Mouse (Mus musculus) T-helper 17 cell (primary cell): Measurements from ENCODE around the gene Garnl3.

Experiments used
- in situ Hi-C, 2 experiments: fragments of 300-600 bp; cut with MboI, MseI; formaldehyde crosslinking; loops; 1 replicate in 1 of 2; 2 replicates in 1 of 2; pipeline ENCODE4 v1.15.1; 2025; ENCODE audit warnings: high pct_unique_total_duplicates in 2 of 2

The Garnl3 gene

GRCm38 (mm10) chr2:33131500-33132092, at the start of gene Garnl3:
Gene Garnl3 (minus strand): TSS chr2:33131654.
- in situ Hi-C loops: no loop called here

- in situ Hi-C loops: no loop called here
Observed at GRCm38 (mm10) chr2:33179930-33180630, 48.6 kb upstream of the Garnl3 start.

GRCm38 (mm10) chr2:33179171-33179929, 47.9 kb upstream of the Garnl3 start:
- in situ Hi-C loops: no loop called here

GRCm38 (mm10) chr2:33178243-33178932, 46.9 kb upstream of the Garnl3 start:
- in situ Hi-C loops: no loop called here

DNA sequence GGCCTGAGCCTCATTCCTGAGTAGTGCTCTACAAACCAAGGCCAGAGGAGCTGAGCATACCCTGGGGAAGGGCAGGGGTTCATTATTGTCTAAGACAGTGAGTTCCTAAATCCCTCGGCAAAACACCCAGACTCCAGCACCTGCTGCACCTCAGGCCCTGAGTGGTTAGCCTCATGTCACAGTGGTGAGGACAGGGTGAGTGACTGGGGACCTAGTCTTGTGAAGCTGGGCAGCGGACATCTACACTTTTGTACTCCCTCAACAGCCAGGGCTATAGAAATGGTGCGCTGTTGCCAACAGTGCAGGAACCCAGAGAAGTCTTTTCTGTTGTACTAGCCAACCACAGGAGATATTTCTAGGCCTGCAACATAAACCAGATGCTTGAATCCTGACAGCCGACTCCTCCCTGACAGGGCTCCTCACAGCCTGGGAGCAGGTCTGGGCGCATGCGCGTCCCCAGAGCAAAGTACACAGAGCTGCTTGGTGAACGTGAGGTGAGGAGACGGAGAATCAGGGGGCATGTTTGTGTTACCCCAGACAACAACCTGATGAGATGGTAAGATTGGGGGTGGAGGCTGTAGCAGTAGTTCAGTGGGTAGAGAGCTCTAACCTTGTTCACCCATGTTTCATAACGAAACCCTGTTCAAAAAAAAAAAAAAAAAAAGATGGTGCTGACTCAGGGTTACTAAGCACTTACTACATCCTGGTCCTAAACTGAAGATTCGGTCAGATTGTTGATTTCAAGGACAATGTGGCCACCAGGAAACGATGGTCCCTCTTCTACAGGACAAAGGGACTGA, 46.2 kb upstream of the Garnl3 start:
- in situ Hi-C loops: no loop called here

- in situ Hi-C loops: no loop called here
Observed at GRCm38 (mm10) chr2:33176921-33177320, 45.5 kb upstream of the Garnl3 start.

GRCm38 (mm10) chr2:33176516-33176915, 45.1 kb upstream of the Garnl3 start:
- in situ Hi-C loops: no loop called here

- in situ Hi-C loops: no loop called here
Observed at GRCm38 (mm10) chr2:33173686-33174085, 42.2 kb upstream of the Garnl3 start.

DNA sequence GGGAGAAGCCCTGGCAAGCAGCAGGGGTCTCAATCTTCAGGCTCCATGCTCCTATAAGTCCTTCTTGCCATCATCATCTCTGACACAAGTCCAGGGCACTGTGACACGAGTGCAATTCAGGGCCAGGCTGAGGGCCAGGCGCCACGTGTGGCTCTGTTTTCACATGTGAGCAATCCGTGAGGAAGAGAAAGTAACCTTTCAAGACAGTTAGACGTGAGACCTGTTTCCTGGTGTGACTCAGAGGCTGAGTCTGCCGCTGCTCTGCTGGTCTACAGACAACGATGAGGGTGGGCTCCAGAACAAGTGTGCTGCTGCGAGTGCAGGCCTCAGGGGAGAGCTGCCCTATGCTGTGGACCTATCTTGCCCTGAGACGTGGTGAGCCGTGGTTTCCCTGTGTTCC, 41.7 kb upstream of the Garnl3 start:
- in situ Hi-C loops: no loop called here

GRCm38 (mm10) chr2:33170777-33171565, 39.5 kb upstream of the Garnl3 start:
- in situ Hi-C loops: no loop called here

DNA sequence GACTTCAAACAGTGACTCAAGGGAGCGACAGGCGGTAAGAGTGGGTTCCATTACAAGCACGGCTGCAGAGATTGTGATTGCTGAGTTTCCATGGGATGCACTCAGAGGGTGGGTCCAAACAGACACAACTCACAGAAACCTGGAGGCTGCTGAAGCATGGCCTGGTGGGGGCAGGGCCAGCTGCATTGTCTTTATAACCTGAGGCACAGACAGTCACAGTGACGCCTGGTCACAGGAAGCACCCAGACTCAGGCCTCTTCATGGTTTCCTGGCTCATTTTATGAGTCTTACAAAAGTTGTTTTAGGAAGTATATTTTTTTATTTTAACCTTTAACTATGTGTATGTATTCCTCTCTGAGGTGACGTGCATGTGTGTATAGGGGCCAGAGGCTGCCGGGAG, 38.0 kb upstream of the Garnl3 start:
- in situ Hi-C loops: loop anchor here in 1 of 2 experiments (10.0 kb wide), 1 partner anchor 45 kb away; the partner anchor contains the start of gene Angptl2

- in situ Hi-C loops: loop anchor here in 1 of 2 experiments (10.0 kb wide), 1 partner anchor 48 kb away; the partner anchor contains the start of gene Angptl2
Observed at GRCm38 (mm10) chr2:33167060-33167459, 35.6 kb upstream of the Garnl3 start.

DNA sequence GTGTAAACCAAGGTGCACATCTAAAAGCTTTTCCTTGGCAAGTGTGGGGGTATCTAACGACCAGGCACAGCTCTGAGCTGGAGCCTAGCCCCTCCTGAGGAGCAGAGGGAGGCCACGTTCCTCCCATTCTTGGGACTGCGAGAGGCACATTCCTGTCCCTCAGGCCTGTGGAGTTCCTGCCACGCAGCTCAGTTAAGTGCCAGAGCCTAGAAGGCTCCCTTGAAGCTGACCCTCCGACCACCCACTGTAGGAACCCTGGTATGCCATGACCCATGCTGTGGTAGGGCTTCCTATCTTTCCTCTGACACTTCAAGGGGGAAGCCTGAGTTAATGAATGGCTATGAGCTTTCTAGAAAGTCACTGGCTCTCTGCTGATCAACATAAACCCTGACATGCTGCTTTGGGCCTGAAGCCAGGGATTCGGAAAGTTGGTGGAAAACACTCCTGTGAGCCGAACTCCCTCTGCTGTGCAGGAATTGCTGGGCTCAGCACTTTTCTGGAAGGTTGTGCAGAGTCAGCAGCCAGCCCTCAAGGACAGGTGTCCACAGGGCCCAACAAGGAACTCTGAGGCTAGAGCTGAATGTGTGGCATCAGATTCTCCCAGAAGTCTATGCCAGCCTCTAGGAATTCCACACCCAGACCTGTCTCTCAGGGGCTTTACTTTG, 34.4 kb upstream of the Garnl3 start:
- in situ Hi-C loops: loop anchor here in 1 of 2 experiments (10.0 kb wide), 1 partner anchor 49 kb away; the partner anchor contains the start of gene Angptl2

DNA sequence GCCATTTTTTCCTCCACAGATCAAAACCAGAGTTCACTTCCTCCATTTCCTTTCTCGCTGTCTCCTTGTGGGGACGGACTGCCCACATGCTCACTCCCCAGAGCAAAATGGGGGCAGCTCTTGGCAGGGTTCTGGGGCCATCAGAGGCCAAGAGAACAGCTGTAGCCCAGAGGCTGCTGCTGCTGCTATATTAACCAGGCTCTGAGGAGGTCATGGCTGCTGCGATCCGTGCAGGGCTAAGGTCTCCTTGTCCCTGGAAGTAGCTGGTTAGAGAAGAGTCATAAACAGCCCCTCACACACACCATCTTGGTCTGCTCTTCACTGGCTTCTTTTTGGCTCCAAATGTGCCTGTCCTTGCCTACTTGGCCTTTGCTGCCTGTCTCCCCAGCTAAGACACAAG, 33.8 kb upstream of the Garnl3 start:
- in situ Hi-C loops: loop anchor here in 1 of 2 experiments (10.0 kb wide), 1 partner anchor 50 kb away; the partner anchor contains the start of gene Angptl2

GRCm38 (mm10) chr2:33164646-33165045, 33.2 kb upstream of the Garnl3 start:
- in situ Hi-C loops: loop anchor here in 1 of 2 experiments (10.0 kb wide), 1 partner anchor 50 kb away; the partner anchor contains the start of gene Angptl2

DNA sequence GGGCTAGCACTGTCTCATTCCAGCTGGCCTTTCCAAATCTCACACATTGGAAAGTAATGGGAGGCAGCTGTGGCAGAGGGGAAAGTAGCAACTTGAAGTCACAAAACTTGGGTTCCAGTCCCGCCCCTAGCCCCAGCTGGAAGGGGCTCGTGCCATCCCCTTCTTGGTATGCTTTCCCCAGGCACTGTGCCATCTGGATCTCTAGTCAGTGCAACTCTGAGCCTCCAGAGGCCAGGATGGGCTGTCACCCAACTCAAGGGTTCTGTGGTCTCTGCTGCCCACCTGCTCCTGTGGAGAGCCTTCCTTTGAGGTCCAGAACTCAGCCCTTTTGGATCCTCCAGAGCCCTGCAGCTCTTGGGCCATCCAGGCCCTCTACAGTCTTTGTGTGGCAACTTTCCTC, 30.7 kb upstream of the Garnl3 start:
- in situ Hi-C loops: loop anchor here in 1 of 2 experiments (10.0 kb wide), 1 partner anchor 53 kb away; the partner anchor contains the start of gene Angptl2

DNA sequence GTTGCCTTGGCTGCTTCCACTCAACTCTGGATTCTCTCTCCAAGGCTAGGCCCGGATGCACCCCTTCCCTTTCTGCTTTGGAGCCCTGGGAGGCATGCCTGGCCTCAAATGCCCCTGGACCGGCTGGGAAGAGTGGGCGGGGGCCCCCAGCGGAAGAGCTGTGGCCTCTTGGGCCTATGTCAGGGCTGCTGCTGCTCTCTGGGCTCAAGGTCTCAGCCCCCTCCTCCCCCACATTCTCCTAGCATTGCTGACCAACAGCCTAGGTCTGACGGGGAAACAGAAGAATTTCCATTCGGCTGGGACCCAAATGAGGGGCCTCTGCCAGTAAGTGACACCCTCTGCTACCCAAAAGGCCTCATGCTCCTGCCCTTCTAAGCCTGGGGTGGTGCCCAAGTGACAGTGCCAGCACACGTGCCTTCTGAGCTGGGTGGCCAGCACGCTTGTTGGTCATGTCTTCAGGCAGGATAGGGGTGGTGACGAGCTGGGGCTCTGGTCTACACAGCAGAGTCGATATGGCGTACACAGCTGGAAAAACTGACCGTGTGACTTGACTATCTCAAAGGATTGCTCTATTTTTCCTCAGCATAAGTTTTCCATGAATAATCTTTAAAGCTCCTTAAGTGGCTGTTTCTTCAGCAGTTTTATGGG, 29.0 kb upstream of the Garnl3 start:
- in situ Hi-C loops: loop anchor here in 1 of 2 experiments (10.0 kb wide), 1 partner anchor 54 kb away; the partner anchor contains the start of gene Angptl2

DNA sequence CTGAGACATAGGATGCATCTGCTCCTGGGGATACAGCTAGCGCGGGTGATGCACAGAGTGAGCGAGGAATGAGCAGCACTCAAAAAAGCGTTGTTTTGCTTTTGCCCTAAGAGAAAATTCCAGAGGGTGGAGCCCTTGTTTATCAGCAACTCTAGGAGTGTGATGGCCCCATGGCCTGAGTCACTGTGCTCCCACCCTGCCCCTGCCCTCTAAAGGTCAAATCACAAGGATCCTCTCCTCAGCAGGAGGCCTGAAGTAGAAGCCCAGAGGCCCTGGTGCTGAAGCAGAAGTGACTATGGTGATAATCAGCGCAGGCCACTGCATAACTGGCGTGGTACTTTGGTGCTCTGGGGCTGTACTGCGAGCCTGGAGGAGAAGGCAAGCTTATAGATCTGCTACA, 28.1 kb upstream of the Garnl3 start:
- in situ Hi-C loops: loop anchor here (5.0 kb wide), 1 partner anchor 193 kb away; no protein-coding TSS in a partner anchor
